Mouse (Mus musculus) heart, embryonic 14.5 days (tissue): ENCODE results near the gene Reep6. TPM values are rescaled to one million over a fixed set of nuclear protein-coding genes. Genes with fewer than 3 reads are reported as not detected.
"Not testable (repeated sequence)": the region's sequence is repeated elsewhere in the genome, so short reads cannot be mapped to it uniquely, and the experiment has no call there.

Experiments
- ATAC-seq: fragments of 200-750 bp; cut with Nextera tagmentation; 2 replicates; pipeline ENCODE4 v1.8.0; 2017; ENCODE audit warnings: low read depth, moderate TSS enrichment; ENCODE audit not compliant: insufficient number of reproducible peaks, insufficient read depth, low FRiP score
- H3K27ac ChIP-seq, 2 experiments: fragments of 200-500 bp in 1 of 2; fragments of 300-500 bp in 1 of 2; sonication (generic) in 1 of 2; replicated peaks in 1 of 2; 2 replicates each; pipeline ENCODE4 v1.5.1; 2012 to 2014; ENCODE audit warnings: low read depth in 2 of 2, low read length in 2 of 2, control low read depth in 1 of 2, mild to moderate bottlenecking in 1 of 2, mixed read lengths in 1 of 2; ENCODE audit not compliant: control insufficient read depth in 1 of 2, insufficient read depth in 1 of 2
- H3K27me3 ChIP-seq: fragments of 300-500 bp; sonication (generic); 2 replicates; pipeline ENCODE4 v1.6.1; 2014; ENCODE audit warnings: mild to moderate bottlenecking, low read length, control low read depth; ENCODE audit not compliant: control insufficient read depth, insufficient read depth
- H3K36me3 ChIP-seq: fragments of 300-500 bp; sonication (generic); 2 replicates; pipeline ENCODE4 v1.6.1; 2014; ENCODE audit warnings: mild to moderate bottlenecking, control low read depth, low read length, mixed read lengths; ENCODE audit not compliant: control insufficient read depth, insufficient read depth
- H3K4me1 ChIP-seq, 2 experiments: fragments of 200-500 bp in 1 of 2; fragments of 300-500 bp in 1 of 2; sonication (generic) in 1 of 2; 2 replicates each; pipeline ENCODE4 v1.6.1; 2012 to 2014; ENCODE audit warnings: low read length in 2 of 2, control low read depth in 1 of 2, mixed read lengths in 1 of 2; ENCODE audit not compliant: control insufficient read depth in 2 of 2, insufficient read depth in 2 of 2
- H3K4me2 ChIP-seq: fragments of 300-500 bp; sonication (generic); 2 replicates; pipeline ENCODE4 v1.6.1; 2014; ENCODE audit warnings: mild to moderate bottlenecking, low read length
- H3K4me3 ChIP-seq, 2 experiments: fragments of 200-500 bp in 1 of 2; fragments of 300-500 bp in 1 of 2; sonication (generic) in 1 of 2; 2 replicates each; pipeline ENCODE4 v1.5.1; 2012 to 2014; ENCODE audit warnings: low read length in 2 of 2, mild to moderate bottlenecking in 2 of 2, control low read depth in 1 of 2, low read depth in 1 of 2, moderate library complexity in 1 of 2; ENCODE audit not compliant: control insufficient read depth in 1 of 2, insufficient read depth in 1 of 2
- H3K9ac ChIP-seq: fragments of 300-500 bp; sonication (generic); 2 replicates; pipeline ENCODE4 v1.6.1; 2014; ENCODE audit warnings: mild to moderate bottlenecking, low read length
- H3K9me3 ChIP-seq: fragments of 300-500 bp; sonication (generic); 2 replicates; pipeline ENCODE4 v1.6.1; 2016; ENCODE audit warnings: low read length, control low read depth; ENCODE audit not compliant: control insufficient read depth
- WGBS: fragments of 180-500 bp; shearing (Covaris S2); extraction: QIAGEN DNeasy Blood & Tissue Kit; methylation state at CpG from one replicate; pipeline ENCODE4 v1.1.7; 2014; 5-methylcytosine and 5-hydroxymethylcytosine counted together
- polyA plus RNA-seq: library from polyadenylated mRNA; unstranded; fragments of >200 nt; fragmentation: Nextera tagmentation; extraction: Ambion mirVana; gene quantifications from 2 replicates; pipeline ENCODE4 v1.2.1, GENCODE M21; 2014

The Reep6 gene
- polyA plus RNA-seq, 1 experiment from 2014 or later = 1.6 TPM

- ATAC-seq = no peak; the same call in 1 of the 2 replicates
- 37% methylated on average over 13 of the region's 13 CpGs for WGBS
- Histone ChIP-seq H3K27me3 (peaks cover 79% of the 10 kb centered on the region), H3K4me3 (peak overlapping the region in 1 of 2 experiments; percentile 27; a peak in 2 of 4 replicates), H3K36me3 (no peaks in the 10 kb centered on the region), H3K9ac (peak overlapping the region; percentile 27; the same call in 1 of the 2 replicates), H3K4me2 (peak overlapping the region; percentile 59), H3K27ac (no peak overlapping the region), H3K4me1 (peaks cover 13 to 47% of the 10 kb centered on the region in 2 experiments; a peak in 3 of 4 replicates), H3K9me3 (no peaks in the 10 kb centered on the region)
These were observed 13.7 kb downstream of the Reep6 start for GRCm38 (mm10) chr10:80343425-80343895.

- Histone ChIP-seq H3K4me2 (no peak overlapping the region), H3K9me3 (no peaks in the 10 kb centered on the region), H3K36me3 (no peaks in the 10 kb centered on the region), H3K27ac (no peak overlapping the region), H3K4me1 (peaks cover 18 to 54% of the 10 kb centered on the region in 2 experiments; a peak in 3 of 4 replicates), H3K27me3 (peaks cover 87% of the 10 kb centered on the region), H3K4me3 (no peak overlapping the region), H3K9ac (no peak overlapping the region)
- WGBS = 22% methylated on average over 9 of the region's 9 CpGs
- no peak for ATAC-seq
These were observed 14.4 kb downstream of the Reep6 start for GRCm38 (mm10) chr10:80344131-80344661.

GRCm38 (mm10) chr10:80345122-80345521 lies 15.4 kb downstream of the Reep6 start:
- no peak overlapping the region for H3K27ac ChIP-seq
- H3K4me3 ChIP-seq = no peak overlapping the region
- no peaks in the 10 kb centered on the region for H3K36me3 ChIP-seq
- H3K27me3 ChIP-seq = peaks cover 93% of the 10 kb centered on the region
- H3K4me1 ChIP-seq = peaks cover 19 to 56% of the 10 kb centered on the region in 2 experiments; a peak in 3 of 4 replicates
- WGBS = 7% methylated on average over 16 of the region's 16 CpGs
- ATAC-seq = no peak
- H3K9ac ChIP-seq = no peak overlapping the region; the same call in 1 of the 2 replicates
- H3K9me3 ChIP-seq = no peaks in the 10 kb centered on the region
- no peak overlapping the region for H3K4me2 ChIP-seq

DNA sequence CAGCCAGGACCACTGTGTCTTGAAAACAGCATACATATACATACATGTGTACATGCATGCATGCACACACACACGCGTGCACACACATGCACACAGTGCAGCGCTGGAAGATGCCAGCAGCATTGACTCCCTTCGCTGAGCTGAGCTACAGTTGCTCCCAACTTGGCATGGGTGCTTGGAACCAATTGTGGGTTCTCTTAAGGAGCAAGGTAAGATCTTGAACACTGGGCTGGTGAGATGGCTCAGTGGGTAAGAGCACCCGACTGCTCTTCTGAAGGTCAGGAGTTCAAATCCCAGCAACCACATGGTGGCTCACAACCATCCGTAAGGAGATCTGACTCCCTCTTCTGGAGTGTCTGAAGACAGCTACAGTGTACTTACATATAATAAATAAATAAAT lies 16.2 kb downstream of the Reep6 start:
- not testable (repeated sequence) for H3K27ac ChIP-seq, H3K9ac ChIP-seq, H3K4me2 ChIP-seq, H3K4me3 ChIP-seq, H3K36me3 ChIP-seq, H3K9me3 ChIP-seq, ATAC-seq
- WGBS = 91% methylated on average over 5 of the region's 6 CpGs
- Histone ChIP-seq H3K27me3 (peaks cover 91% of the 10 kb centered on the region), H3K4me1 (peaks cover 19 to 56% of the 10 kb centered on the region in 2 experiments; a peak in 3 of 4 replicates)

- H3K4me1 ChIP-seq = peaks cover 17 to 50% of the 10 kb centered on the region in 2 experiments; a peak in 3 of 4 replicates
- no peaks in the 10 kb centered on the region for H3K9me3 ChIP-seq
- no peak for ATAC-seq
- H3K36me3 ChIP-seq = no peaks in the 10 kb centered on the region
- H3K4me3 ChIP-seq = peak overlapping the region; percentile 41 to 44
- peaks cover 88% of the 10 kb centered on the region for H3K27me3 ChIP-seq
- H3K27ac ChIP-seq = no peak overlapping the region
- WGBS = 10% methylated on average over 17 of the region's 17 CpGs
- peak overlapping the region; percentile 73 for H3K9ac ChIP-seq
- peak overlapping the region; percentile 72 for H3K4me2 ChIP-seq
These were observed 17.8 kb downstream of the Reep6 start for GRCm38 (mm10) chr10:80347514-80347967.

DNA sequence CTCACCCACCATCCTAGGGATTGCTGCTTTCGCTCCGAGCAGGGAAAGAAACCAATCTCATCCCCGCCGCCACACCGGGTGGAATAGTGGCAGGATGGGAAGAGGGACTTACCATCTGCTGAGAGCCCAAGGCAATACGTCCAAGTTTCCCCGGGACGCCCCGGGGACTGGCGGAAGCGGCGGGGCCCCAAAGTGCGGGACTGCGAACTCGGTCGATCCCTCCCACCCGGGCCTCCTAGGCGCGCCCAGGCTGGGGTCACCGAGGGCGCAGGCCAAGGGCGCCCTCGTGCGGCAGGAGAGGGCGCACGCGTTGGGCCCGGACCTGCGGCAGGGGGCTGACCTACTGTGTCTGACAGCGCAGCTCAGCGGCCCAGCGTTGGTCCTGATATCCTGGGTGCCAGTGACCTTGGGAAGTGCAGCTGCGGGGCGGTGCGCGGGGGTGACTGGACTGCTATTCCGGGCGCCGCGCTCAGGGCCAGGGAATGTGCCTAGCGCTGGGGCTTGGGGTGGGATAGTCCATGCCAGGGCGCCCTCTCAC lies 18.6 kb downstream of the Reep6 start, which contains the start of gene Adamtsl5:
Gene Adamtsl5, minus strand, starts transcription at position 169 of the 538 bp plus-strand sequence.
- ATAC-seq = peak; percentile 41
- 0 out of 4 replicates have a peak within 1 kb of the TSS, but pooled peaks of 1 of the 2 experiments have one; percentile 19 for H3K27ac ChIP-seq
- WGBS = under 1% methylated on average over 42 of the region's 42 CpGs
- H3K4me1 ChIP-seq = peaks cover 14 to 42% of the 10 kb centered on the region in 2 experiments; a peak in 3 of 4 replicates
- H3K27me3 ChIP-seq = peaks cover 84% of the 10 kb centered on the region
- no peaks in the 10 kb centered on the region for H3K9me3 ChIP-seq
- peak within 1 kb of the TSS; percentile 73 for H3K9ac ChIP-seq
- peak within 1 kb of the TSS; percentile 72 for H3K4me2 ChIP-seq
- no peaks in the 10 kb centered on the region for H3K36me3 ChIP-seq
- H3K4me3 ChIP-seq = peak within 1 kb of the TSS; percentile 41 to 44

DNA sequence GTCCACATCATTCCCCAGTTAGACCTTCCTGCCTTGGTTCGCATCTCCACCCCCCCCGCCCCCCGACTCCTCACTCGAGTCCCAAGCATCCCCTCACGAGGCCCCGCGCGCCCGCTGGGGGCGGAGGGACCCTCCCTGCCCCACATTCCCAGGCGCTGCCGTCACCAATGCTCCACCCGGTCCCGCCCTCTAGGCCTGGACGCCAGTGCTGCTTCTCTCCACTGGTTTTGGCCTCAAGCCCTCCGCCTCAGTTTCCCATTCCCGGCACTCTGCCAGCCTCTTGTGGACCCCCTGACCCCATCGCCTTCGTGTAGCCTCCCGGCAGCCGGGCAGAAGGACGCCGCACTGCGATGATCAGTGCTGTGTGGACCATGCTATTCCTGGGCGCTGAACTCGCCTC lies 19.2 kb downstream of the Reep6 start:
- 0 out of 4 replicates have a peak overlapping the region, but pooled peaks of 1 of the 2 experiments have one; percentile 19 for H3K27ac ChIP-seq
- no peaks in the 10 kb centered on the region for H3K9me3 ChIP-seq
- H3K9ac ChIP-seq = peak overlapping the region; percentile 73; the same call in 1 of the 2 replicates
- no peaks in the 10 kb centered on the region for H3K36me3 ChIP-seq
- no peak for ATAC-seq
- peaks cover 12 to 37% of the 10 kb centered on the region in 2 experiments; a peak in 3 of 4 replicates for H3K4me1 ChIP-seq
- peaks cover 84% of the 10 kb centered on the region for H3K27me3 ChIP-seq
- 15% methylated on average over 26 of the region's 26 CpGs for WGBS
- peak overlapping the region; percentile 41 to 44; a peak in 3 of 4 replicates for H3K4me3 ChIP-seq
- peak overlapping the region; percentile 72 for H3K4me2 ChIP-seq
